In the genomic region with DNA sequence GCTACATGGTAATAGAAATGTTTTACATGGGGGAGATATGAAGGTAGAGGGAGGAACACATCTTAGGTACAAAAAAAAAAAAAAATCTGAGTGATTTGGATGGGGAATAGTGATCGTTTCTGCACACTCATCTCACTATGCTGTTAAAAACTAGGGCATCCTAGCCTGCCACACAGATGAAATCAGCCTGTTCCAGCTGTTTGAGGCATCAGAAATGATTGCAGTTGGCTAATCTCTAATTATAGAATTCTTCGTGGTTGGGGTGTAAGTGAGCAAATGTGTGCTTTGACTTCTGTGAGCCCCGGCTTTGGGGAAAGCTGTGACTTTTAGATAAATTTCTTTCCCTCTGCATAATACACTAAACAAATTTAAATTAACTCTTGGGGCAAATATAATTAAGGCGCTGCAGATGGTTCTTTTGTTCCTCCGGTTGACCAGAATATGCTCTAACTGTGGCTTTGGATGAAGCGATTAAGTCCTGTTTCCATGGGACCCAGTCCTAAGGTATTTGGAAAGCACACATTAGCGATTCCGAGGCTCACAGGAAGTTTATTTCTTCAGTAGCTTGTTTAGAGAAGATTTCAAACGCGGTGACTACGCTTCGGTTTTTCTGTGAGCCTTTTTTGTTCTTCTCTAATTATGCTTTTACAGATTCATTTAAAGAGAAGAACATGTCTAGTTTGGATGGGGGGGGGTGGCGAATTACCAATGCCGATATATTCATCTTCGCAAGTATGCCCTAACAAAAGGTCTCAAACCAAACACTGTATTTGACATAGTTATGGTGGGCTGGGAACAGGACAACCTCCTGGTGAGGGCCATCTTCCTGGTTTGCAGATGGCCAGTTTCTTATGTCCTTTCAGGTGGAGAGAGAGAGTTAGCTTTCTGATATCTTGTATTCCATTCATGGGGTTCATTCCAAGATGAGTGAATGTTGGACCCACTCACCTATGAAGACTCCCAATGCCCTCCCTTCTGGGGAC, we compare ENCODE assay signal across 15 mouse cellular contexts. TPM values are rescaled to one million over a fixed set of nuclear protein-coding genes. Genes with fewer than 3 reads are reported as not detected.
DNase-seq lines count a peak whose midpoint lies in the region; ATAC-seq and TF ChIP-seq lines count a peak whose summit lies in the region.
"Had no signal": no experiment of that assay in that cellular context is flagged by ENCODE, and none has a peak within 500 bp of the region (broad histone marks: within the 10 kb centered on the region; RNA-seq: fewer than 3 reads in every experiment).

No protein-coding gene starts in this region.

- H3K4me3 ChIP-seq in forebrain, embryonic 13.5 days: no peak overlapping the region
- H3K4me3 ChIP-seq in forebrain, embryonic 10.5 days: no peak overlapping the region
- H3K4me3 ChIP-seq in hindbrain, embryonic 16.5 days (ENCODE audit: low read length): no peak overlapping the region
- H3K4me3 ChIP-seq in neural tube, embryonic 13.5 days: no peak overlapping the region

- peak; percentile 61; the same call in 1 of the 2 replicates for ATAC-seq in forebrain, embryonic 13.5 days
- no peak for ATAC-seq in hindbrain, embryonic 16.5 days
- ATAC-seq in neural tube, embryonic 13.5 days (ENCODE audit: low read depth): no peak
- no peak for ATAC-seq in megakaryocyte, adult 5-6 weeks (ENCODE audit: poor library complexity, severe bottlenecking)

- no peak for TF ChIP-seq POLR2A in brain, embryonic 14.5 days (IDR thresholded peaks at IDR 0.05; ENCODE audit: borderline replicate concordance, extremely low read depth, insufficient read depth, insufficient read length, poor library complexity, severe bottlenecking)

- no peak overlapping the region for H3K27ac ChIP-seq in forebrain, embryonic 13.5 days
- H3K27ac ChIP-seq in forebrain, embryonic 10.5 days: no peak overlapping the region
- no peak overlapping the region for H3K27ac ChIP-seq in hindbrain, embryonic 16.5 days (ENCODE audit: low read depth, low read length)
- H3K27ac ChIP-seq in neural tube, embryonic 13.5 days (replicated peaks): no peak overlapping the region

- no peak overlapping the region for H3K9ac ChIP-seq in forebrain, embryonic 13.5 days
- no peak overlapping the region for H3K9ac ChIP-seq in hindbrain, embryonic 16.5 days (ENCODE audit: low read depth, low read length)
- no peak overlapping the region for H3K9ac ChIP-seq in neural tube, embryonic 13.5 days

- peak overlapping the region; percentile 28 for H3K4me2 ChIP-seq in forebrain, embryonic 13.5 days
- H3K4me2 ChIP-seq in hindbrain, embryonic 16.5 days (ENCODE audit: low read length): peak overlapping the region; percentile 3
- H3K4me2 ChIP-seq in neural tube, embryonic 13.5 days: peak overlapping the region; percentile 9; the same call in 1 of the 2 replicates
- H3K4me2 ChIP-seq: heart, embryonic 11.5 days; liver, embryonic 11.5 days had no signal

- H3K4me1 ChIP-seq in forebrain, embryonic 13.5 days: peaks cover 9% of the 10 kb centered on the region
- peaks cover 12% of the 10 kb centered on the region for H3K4me1 ChIP-seq in forebrain, embryonic 10.5 days
- no peaks in the 10 kb centered on the region; the same call in 1 of the 2 replicates for H3K4me1 ChIP-seq in hindbrain, embryonic 16.5 days (ENCODE audit: control insufficient read depth, insufficient read depth, low read depth, low read length)
- peaks cover 12% of the 10 kb centered on the region; the same call in 1 of the 2 replicates for H3K4me1 ChIP-seq in neural tube, embryonic 13.5 days (replicated peaks)

- H3K36me3 ChIP-seq in forebrain, embryonic 13.5 days (ENCODE audit: poor library complexity, severe bottlenecking): no peaks in the 10 kb centered on the region
- no peaks in the 10 kb centered on the region for H3K36me3 ChIP-seq in forebrain, embryonic 10.5 days (replicated peaks)
- H3K36me3 ChIP-seq in hindbrain, embryonic 16.5 days (ENCODE audit: control insufficient read depth, insufficient read depth, low read length): no peaks in the 10 kb centered on the region
- no peaks in the 10 kb centered on the region for H3K36me3 ChIP-seq in neural tube, embryonic 13.5 days

- no peak for TF ChIP-seq CTCF in brain, embryonic 14.5 days (IDR thresholded peaks at IDR 0.05; ENCODE audit: borderline replicate concordance, extremely low read depth, insufficient read depth, insufficient read length)

- H3K9me3 ChIP-seq in forebrain, embryonic 13.5 days (replicated peaks): 0 out of 2 replicates have a peak, but pooled peaks cover 3% of the 10 kb centered on the region
- H3K9me3 ChIP-seq in forebrain, embryonic 10.5 days: no peaks in the 10 kb centered on the region
- no peaks in the 10 kb centered on the region for H3K9me3 ChIP-seq in hindbrain, embryonic 16.5 days (ENCODE audit: control insufficient read depth, low read length)
- peaks cover 6% of the 10 kb centered on the region; the same call in 1 of the 2 replicates for H3K9me3 ChIP-seq in neural tube, embryonic 13.5 days

- H3K27me3 ChIP-seq in forebrain, embryonic 13.5 days: peaks cover 9% of the 10 kb centered on the region; the same call in 1 of the 2 replicates
- H3K27me3 ChIP-seq in forebrain, embryonic 10.5 days (ENCODE audit: poor library complexity, severe bottlenecking): peaks cover 14% of the 10 kb centered on the region; the same call in 1 of the 2 replicates
- no peaks in the 10 kb centered on the region for H3K27me3 ChIP-seq in hindbrain, embryonic 16.5 days (replicated peaks; ENCODE audit: control insufficient read depth, insufficient read depth, low read length)
- H3K27me3 ChIP-seq in neural tube, embryonic 13.5 days: no peaks in the 10 kb centered on the region

- no peak for DNase-seq in forebrain, embryonic 10.5 days (ENCODE audit: extremely low spot score, low spot score)
- DNase-seq in brain, embryonic 14.5 days (ENCODE audit: low read depth): peak; percentile 86
- no peak for DNase-seq in right cerebral cortex, adult 18-20 months
- no peak for DNase-seq in right cerebral cortex, postnatal 36 days (ENCODE audit: low spot score in 2 of 2)
- DNase-seq: cerebellum, postnatal 36 days; heart, postnatal 4 days; kidney, adult 8-10 months; lung, postnatal 10 days; thymus, postnatal 14 days had no signal

- WGBS in forebrain, embryonic 13.5 days: 19% methylated on average over 15 of the region's 15 CpGs
- WGBS in forebrain, embryonic 10.5 days: 59% methylated on average over 15 of the region's 15 CpGs
- 30% methylated on average over 15 of the region's 15 CpGs for WGBS in hindbrain, embryonic 16.5 days
- WGBS in neural tube, embryonic 13.5 days: 49% methylated on average over 15 of the region's 15 CpGs

RNA-seq across cellular contexts. Expression of gene Fam13c, which starts 20.7 kb away (rescaled TPM):
- polyA plus RNA-seq in forebrain, embryonic 13.5 days (2015; fragmentation: Nextera tagmentation; extraction: Ambion mirVana): 20.2 and 21.1 TPM in 2 replicates
- polyA plus RNA-seq in forebrain, embryonic 10.5 days (2016; fragmentation: Nextera tagmentation; extraction: Ambion mirVana): 7.1 and 8.4 TPM in 2 replicates
- polyA plus RNA-seq in brain, embryonic 14.5 days (2012; rRNA removed): 10.0 and 18.7 TPM in 2 replicates
- 24.7 and 25.5 TPM in 2 replicates for polyA plus RNA-seq in hindbrain, embryonic 16.5 days (2015; fragmentation: Nextera tagmentation; extraction: Ambion mirVana)
- 17.8 and 20.2 TPM in 2 replicates for polyA plus RNA-seq in neural tube, embryonic 13.5 days (2015; fragmentation: Nextera tagmentation; extraction: Ambion mirVana)
- total RNA-seq in megakaryocyte, adult 5-6 weeks (2015): 0.22 TPM in 1 of 2 replicates, not detected in the other
- not detected in 2 replicates for total RNA-seq in megakaryocyte, adult 5-6 weeks (2017)
